Mouse (Mus musculus) cortical plate, adult 2 months (tissue): ENCODE data around the gene Wdr92. TPM values are rescaled to one million over a fixed set of nuclear protein-coding genes. Genes with fewer than 3 reads are reported as not detected.

ENCODE experiments used
- H3K27ac ChIP-seq: fragments of 200-500 bp; 2 replicates; pipeline ENCODE4 v1.5.1; 2012; ENCODE audit warnings: low read length, control low read depth, inconsistent platforms; ENCODE audit not compliant: insufficient read depth
- H3K4me1 ChIP-seq: fragments of 200-500 bp; 2 replicates; pipeline ENCODE4 v1.6.1; 2011; ENCODE audit warnings: low read length; ENCODE audit not compliant: control insufficient read depth, insufficient read depth
- H3K4me3 ChIP-seq: fragments of 200-500 bp; 2 replicates; pipeline ENCODE4 v1.5.1; 2011; ENCODE audit warnings: mild to moderate bottlenecking, low read length, control low read depth; ENCODE audit not compliant: insufficient read depth
- CTCF ChIP-seq: fragments of 200-500 bp; IDR thresholded peaks from 2 replicates; pipeline ENCODE4 v1.5.1; 2011; ENCODE audit warnings: mild to moderate bottlenecking, control low read depth, low read length; ENCODE audit not compliant: insufficient read depth; ENCODE audit errors: extremely low read depth
- POLR2A ChIP-seq: fragments of 200-500 bp; IDR thresholded peaks from 2 replicates; pipeline ENCODE4 v1.6.1; 2011; ENCODE audit warnings: mild to moderate bottlenecking, low read length, control low read depth; ENCODE audit not compliant: insufficient read depth; ENCODE audit errors: extremely low read depth
- polyA plus RNA-seq: library from polyadenylated mRNA; depleted of rRNA; stranded (reverse); fragments of >200 nt; gene quantifications from 2 replicates; pipeline ENCODE4 v1.2.3, GENCODE M21; 2012; rRNA removed

Wdr92 gene
- polyA plus RNA-seq: 6.7 and 7.7 TPM in 2 replicates

DNA sequence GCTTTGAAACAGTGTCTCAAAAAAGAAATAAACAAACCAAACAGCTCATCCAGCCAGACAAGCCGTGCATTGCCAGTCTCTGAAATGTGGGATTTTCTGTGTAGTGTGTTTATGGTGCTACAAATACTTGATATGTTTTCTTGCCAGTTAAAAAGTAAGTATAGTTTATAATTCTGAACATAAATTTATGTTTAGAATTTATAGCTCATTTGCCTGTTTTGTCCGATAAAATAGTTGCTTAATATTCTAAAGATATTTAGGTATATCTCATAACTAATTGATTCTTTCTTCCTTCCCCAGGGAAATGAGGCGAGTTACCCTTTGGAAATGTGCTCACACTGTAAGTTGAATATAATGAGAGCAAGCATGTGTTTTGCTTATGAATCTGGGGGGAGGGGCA lies at the start of gene Wdr92:
Gene Wdr92, plus strand, starts transcription at position 301 of the 400 bp plus-strand sequence.
- H3K4me3 ChIP-seq: no peak within 1 kb of the TSS

DNA sequence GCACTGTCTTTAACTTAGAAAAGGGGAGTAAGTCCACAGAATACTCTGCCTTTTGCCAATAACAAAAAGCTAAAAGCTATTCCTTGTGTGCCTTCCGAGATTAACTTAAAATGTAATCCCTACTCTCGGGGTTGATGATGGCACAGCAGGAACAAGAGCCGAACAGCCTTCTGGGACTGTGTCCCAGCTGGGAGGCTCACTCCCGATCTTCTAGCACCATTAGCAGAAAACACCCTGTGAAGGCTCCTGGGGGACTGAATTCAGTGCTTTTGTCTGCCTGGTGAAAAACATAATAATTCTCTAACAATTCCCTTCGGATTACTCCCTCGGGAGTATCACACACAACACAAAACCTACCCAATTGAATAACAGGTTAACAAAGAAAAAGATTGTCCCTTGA lies 46.3 kb upstream of the Wdr92 start:
- TF ChIP-seq CTCF (no peak), POLR2A (no peak)
- Histone ChIP-seq H3K4me1 (no peaks in the 10 kb centered on the region; the same call in 1 of the 2 replicates), H3K4me3 (no peak overlapping the region), H3K27ac (no peak overlapping the region)

More for the DNA sequence above, at the start of gene Wdr92:
- no peak for TF ChIP-seq CTCF
- no peak for TF ChIP-seq POLR2A
- H3K27ac ChIP-seq: no peak within 1 kb of the TSS
- H3K4me1 ChIP-seq: peaks cover 9% of the 10 kb centered on the region

DNA sequence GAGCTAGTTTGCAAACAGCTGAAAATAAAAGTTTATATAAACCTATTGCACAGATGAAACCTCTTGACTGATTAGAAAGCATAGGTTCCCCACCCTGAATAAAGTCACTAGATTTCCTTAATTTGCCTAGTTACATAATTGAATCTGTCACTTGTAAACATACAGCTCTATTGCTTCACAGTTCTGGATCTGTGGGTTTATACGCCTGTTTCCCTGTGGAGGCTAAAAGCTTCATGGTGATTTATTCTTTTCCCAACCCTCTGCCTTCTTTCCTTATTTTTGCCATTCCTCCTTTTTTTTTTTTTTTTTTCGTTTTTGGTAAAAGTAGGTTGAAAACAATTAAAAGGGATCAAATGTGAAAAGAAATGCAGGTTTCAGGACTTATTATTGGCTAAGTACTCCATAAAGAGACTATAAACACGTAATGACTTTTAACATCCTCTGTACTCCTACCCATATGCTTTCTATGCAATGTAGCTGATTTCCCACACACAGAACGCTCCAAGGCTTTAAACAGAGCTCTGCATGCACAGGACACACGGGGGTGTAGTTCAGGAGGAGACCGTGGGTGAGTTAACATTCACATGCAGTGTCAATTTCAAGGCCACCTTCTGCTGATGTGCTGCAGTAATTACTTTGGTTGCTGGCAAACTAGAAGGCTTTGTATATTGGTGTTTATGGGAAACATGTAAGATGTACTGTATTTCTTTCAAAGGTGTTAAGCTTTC lies 43.4 kb upstream of the Wdr92 start:
- H3K4me3 ChIP-seq: no peak overlapping the region
- TF ChIP-seq CTCF (no peak), POLR2A (no peak)
- H3K27ac ChIP-seq: no peak overlapping the region
- H3K4me1 ChIP-seq: no peaks in the 10 kb centered on the region; the same call in 1 of the 2 replicates

DNA sequence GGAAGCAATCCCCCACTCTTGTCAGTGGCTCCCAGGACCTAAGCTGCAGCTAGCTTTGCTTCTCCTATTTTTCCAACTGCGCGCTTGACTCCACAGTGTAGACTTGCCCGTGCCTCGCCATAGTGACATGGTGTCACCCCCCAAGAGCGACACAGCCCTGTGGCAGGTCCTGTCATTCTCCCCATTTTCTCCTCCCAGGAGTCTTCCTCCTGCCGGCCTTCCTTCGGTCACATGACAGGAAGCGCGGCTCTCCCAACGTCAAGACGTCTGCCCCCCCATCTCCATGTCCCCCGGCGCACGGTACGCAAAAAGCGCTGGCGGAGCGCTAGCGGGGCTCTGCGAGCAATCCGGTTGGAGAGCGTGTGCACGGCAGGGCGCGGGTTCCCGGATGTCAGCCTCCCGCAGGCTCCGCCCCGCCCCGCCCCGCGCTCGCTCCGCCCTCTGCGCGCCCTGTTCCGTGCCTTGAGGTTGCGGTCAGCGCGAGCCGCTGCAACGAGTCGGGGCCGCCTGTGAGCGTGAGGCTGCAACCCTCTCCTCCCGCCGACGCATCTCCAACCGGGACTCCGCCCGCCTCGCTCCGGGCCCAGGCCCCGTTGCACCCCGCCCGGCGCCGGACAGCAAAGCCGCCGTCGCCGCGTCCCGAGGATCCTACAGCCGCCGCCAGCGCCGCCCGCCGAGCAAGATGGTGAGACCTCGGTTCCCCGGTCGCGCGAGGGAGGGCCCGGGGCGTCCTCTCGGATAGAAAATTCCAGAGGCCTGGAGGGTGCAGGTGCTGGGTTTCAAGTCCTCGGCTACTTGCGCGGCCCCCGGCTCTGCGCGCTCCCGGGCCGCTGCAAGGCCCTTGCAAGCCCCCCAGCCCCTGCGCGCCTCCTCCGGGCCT lies 22.8 kb upstream of the Wdr92 start, which contains the start of gene Ppp3r1:
Gene Ppp3r1, plus strand, starts transcription at position 406 of the 880 bp plus-strand sequence.
- Histone ChIP-seq H3K27ac (peak within 1 kb of the TSS; percentile 96), H3K4me1 (peaks cover 12% of the 10 kb centered on the region), H3K4me3 (peak within 1 kb of the TSS; percentile 60)
- TF ChIP-seq CTCF: no peak
- peak; percentile 85; the same call in 1 of the 2 replicates for TF ChIP-seq POLR2A

DNA sequence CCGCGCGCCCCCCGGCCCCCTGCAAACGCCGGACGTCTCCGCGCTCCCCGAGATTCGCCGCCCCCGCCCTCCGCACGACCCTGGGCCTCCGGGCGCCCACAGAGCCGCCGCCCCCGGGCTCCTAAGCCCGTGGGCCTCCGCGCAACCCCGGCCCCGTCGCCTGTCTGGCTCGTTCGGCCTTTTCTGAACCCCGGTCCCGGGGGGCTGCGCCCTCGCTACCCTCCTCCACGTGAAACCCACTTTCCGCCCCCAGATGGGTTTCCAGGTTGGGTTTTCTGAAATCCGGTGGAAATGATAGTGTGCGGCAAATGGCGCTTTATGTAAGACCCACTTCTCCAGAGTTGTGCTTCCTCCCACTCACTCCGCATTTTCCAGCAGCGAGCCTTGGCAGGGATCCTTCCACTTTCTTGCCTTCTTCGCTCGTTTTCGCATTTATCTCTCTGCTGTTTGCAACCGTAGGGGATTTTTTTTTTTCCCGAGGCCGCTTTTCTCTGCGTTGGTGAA lies 22.1 kb upstream of the Wdr92 start:
- Histone ChIP-seq H3K4me1 (peaks cover 14% of the 10 kb centered on the region), H3K27ac (peak overlapping the region; percentile 94), H3K4me3 (peak overlapping the region; percentile 60)
- TF ChIP-seq CTCF: no peak

DNA sequence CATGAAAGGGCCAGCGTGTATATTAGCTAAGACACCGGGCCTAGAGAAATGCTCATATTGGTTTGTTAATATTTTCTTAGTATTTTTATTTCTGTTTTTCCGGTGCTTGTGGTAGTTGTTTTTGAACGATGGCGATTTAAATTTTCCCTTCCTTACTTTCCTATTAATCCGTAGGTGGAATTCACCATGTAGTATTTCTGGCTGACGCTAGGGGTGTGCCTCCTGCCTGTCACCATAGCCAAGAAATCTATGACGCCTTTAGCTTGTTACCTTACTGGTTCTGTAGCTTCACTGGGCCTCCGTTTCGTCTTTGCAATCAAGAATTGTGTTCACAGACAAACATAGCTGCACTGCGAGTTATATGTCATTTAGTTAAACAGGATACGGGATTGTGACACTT lies 21.7 kb upstream of the Wdr92 start:
- peaks cover 15% of the 10 kb centered on the region for H3K4me1 ChIP-seq
- no peak overlapping the region for H3K27ac ChIP-seq
- no peak for TF ChIP-seq POLR2A
- TF ChIP-seq CTCF: peak; percentile 58
- H3K4me3 ChIP-seq: peak overlapping the region; percentile 60

DNA sequence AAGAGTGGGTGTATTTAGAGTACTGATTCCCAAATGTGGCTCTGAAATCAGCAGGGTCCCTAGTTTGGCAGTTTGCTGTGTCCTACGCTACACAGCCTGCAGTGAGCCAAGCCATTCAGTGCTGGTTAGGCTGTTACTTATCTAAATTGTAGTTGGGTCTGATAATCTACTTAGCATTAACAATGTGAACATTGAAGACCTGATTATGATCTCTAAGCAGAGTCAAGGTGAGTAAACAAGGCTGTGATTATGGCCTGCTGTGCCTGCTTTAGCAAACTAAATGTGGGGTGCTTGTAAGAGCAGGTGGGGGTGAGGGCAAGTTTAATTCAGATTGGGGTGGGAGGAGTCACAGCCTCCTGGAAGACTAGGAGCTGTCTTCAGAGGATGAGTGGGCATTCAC lies 18.0 kb upstream of the Wdr92 start:
- no peak overlapping the region for H3K4me3 ChIP-seq
- peaks cover 23% of the 10 kb centered on the region for H3K4me1 ChIP-seq
- no peak overlapping the region for H3K27ac ChIP-seq
- TF ChIP-seq POLR2A: no peak
- TF ChIP-seq CTCF: no peak

DNA sequence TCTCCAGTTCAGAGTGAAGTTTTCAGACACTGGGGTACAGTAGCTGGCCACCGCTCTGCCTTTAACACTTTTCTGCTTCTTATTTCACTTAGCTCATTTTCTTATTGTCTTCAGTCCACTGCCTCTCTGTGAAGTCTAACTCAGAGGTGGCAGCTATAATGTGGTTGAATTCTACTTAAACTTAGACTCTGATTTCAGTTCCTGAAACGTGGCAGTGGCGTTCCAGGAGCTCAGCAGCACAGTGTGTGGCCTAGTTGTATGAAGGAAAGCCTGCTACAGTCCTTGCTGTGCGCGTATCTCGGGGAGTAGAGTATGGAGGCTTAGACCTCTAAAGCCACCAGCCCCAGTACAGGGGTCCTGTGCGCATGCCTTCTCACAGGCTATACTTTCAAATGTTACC lies 15.3 kb upstream of the Wdr92 start:
- TF ChIP-seq CTCF (no peak), POLR2A (no peak)
- peaks cover 22% of the 10 kb centered on the region for H3K4me1 ChIP-seq
- no peak overlapping the region for H3K4me3 ChIP-seq
- H3K27ac ChIP-seq: no peak overlapping the region

DNA sequence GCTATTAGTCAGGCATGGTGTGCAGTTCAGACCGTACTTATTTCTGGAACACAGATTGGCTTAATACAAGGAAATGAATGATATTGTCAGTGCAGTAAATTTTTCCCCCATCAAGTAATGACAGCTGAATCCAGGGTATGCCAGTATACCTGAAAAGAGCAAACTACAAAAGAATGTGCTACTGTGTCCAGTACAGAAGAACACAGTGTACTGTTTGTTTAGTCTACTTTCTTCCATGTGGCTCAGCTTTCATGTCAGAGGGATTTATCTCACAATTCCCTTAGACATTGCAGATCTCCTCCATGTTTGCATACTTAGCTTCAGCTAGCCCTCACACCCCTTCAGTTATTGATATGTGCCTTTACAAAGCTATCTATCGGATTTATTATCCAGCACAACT lies 12.6 kb upstream of the Wdr92 start:
- no peak overlapping the region for H3K27ac ChIP-seq
- TF ChIP-seq CTCF (no peak), POLR2A (no peak)
- peaks cover 14% of the 10 kb centered on the region for H3K4me1 ChIP-seq
- H3K4me3 ChIP-seq: no peak overlapping the region
